Mouse (Mus musculus) liver, adult (tissue): ENCODE data around the gene Slc25a54.

Experiments used
- GATA4 ChIP-seq: IDR thresholded peaks from 2 replicates; pipeline ENCODE4 v1.6.1; 2014; ENCODE audit warnings: mild to moderate bottlenecking, low read length; ENCODE audit not compliant: insufficient replicate concordance

Gene Slc25a54

DNA sequence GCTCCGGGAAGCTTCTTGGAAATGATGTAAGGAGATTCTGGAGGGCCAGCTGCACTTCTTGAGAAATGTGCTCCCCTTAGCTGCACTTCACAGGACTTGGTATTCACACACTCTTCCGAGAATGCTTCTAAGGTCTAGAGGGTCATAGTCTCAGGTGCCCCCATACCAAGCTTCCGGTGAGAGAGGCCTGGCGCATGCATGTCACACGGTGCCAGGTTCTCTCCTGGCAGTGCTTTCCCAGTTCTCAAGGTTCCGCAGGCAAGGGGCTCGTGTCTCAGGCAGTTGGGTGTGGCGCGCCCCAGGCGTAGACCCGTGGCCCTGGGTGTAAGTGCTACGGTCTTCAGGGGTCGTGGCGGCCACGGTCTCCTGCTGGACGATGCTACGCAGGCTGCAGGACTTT lies at the start of gene Slc25a54:
Gene Slc25a54 (plus strand): TSS at position 301 of the 400 bp plus-strand sequence.
- no peak for TF ChIP-seq GATA4

DNA sequence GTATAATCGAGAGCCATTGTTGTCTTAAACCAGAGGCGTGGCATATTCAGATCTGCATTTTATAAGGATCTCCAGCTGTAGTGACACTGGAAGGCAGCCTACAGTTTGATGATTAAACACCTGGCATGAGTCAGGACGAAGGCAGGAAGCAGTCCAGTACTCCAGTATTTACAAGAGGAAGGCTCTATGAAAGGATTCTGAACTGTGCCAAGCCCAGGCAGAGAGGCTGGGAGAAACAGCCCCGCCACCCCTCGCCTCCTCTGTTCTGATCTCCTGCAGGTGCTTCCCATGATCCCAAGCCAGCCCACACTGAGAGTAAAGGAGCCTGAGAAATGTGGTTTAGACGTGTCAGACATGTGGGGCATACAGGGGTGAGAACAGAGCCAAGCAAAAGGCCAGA lies 49.5 kb upstream of the Slc25a54 start:
- TF ChIP-seq GATA4 = no peak

- TF ChIP-seq GATA4 = no peak
Observed at GRCm38 (mm10) chr3:109031626-109032025, 48.6 kb upstream of the Slc25a54 start.

- TF ChIP-seq GATA4 = no peak
Observed at GRCm38 (mm10) chr3:109032306-109032705, 48.0 kb upstream of the Slc25a54 start.

- TF ChIP-seq GATA4 = no peak
Observed at GRCm38 (mm10) chr3:109034411-109034810, 45.9 kb upstream of the Slc25a54 start.

GRCm38 (mm10) chr3:109040908-109041307 lies 39.4 kb upstream of the Slc25a54 start:
- TF ChIP-seq GATA4 = no peak

GRCm38 (mm10) chr3:109043395-109043794 lies 36.9 kb upstream of the Slc25a54 start:
- no peak for TF ChIP-seq GATA4

GRCm38 (mm10) chr3:109046428-109046827 lies 33.8 kb upstream of the Slc25a54 start:
- TF ChIP-seq GATA4 = no peak

- no peak for TF ChIP-seq GATA4
Observed at GRCm38 (mm10) chr3:109047707-109048283, 32.5 kb upstream of the Slc25a54 start.

GRCm38 (mm10) chr3:109051056-109051945 lies 29.0 kb upstream of the Slc25a54 start:
- peak; percentile 92; the same call in 1 of the 2 replicates for TF ChIP-seq GATA4

DNA sequence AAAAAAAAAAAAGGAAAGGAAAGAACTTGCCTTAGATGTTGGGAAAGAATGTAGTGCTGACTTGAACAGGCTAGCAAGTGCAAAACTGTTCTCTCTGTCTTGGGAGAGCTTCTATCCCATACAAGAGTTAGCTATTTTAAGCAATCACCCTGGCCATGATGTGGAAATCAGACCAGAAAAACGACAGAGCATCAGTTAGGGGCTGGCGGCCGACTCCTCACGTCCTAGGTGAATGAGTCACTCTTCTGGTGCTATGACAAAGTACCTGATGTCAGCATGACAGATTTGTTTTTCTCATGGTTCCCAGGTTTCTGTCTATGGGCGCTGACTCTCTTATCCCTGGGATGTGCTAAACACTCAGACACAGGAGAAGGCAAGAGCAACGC lies 28.3 kb upstream of the Slc25a54 start:
- no peak for TF ChIP-seq GATA4

GRCm38 (mm10) chr3:109059903-109060302 lies 20.4 kb upstream of the Slc25a54 start:
- no peak for TF ChIP-seq GATA4

GRCm38 (mm10) chr3:109062391-109062790 lies 17.9 kb upstream of the Slc25a54 start:
- TF ChIP-seq GATA4 = no peak

DNA sequence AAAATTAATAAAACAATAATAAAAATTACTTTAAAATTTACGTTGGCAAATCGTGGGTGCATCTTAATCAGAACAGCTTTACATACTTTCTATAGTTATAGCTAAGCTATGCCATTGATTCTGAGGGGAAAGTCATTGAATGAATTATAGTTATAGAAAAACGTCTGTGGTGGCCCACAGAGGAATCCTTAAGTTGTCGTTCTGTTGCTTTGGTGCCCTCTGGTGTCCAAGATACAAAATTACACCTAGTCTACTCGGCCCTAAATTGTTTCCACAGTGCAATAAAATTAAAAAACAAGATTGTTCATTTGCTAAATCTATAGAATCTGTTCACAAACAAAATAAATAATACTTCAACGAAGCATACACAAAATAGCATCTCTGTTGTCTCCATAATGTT lies 17.3 kb upstream of the Slc25a54 start:
- no peak for TF ChIP-seq GATA4

DNA sequence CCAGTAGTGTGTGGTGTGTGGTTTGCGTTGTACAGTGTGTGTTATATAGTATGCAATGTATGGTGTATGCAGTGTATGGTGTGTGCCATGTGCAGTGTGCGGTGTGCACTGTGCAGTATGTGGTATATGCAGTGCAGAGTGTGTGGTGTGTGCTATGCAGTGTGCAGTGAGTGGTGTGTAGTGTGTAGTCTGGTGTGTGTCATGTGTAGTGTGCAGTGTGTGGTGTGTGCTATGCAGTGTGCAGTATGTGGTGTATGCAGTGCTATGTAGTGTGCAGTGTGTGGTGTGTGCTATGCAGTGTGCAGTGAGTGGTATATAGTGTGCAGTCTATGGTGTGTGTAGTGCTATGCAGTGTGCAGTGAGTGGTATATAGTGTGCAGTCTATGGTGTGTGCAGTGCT lies 4.1 kb downstream of the Slc25a54 start:
- TF ChIP-seq GATA4 = no peak

DNA sequence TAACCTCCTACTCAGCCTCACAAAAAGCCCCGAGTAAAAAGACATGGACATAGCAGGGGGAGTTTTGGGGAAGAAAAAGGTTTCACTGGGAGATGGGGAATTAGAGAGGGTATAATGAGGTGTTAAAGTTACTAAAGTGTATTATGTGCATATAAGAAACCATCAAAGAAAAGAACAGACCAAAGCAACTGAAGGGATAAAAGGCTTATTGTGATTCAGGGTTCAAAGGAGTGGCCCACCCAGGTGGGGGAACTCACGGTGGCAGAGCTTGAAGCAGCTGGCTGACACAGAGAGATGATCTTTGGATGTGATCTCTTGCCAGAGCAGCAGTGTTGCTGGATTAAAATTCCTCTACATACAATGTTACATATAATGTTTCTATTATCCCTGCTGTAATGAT lies 8.2 kb downstream of the Slc25a54 start:
- no peak for TF ChIP-seq GATA4
